Mouse (Mus musculus): ENCODE data around the gene Klhl29. TPM values are rescaled to one million over a fixed set of nuclear protein-coding genes. Genes with fewer than 3 reads are reported as not detected.

The Klhl29 gene
- polyA plus RNA-seq, 1 experiment from 2014 or later = 3.4 TPM

- WGBS = 67% methylated on average over 2 of the region's 2 CpGs
- no peaks in the 10 kb centered on the region for H3K36me3 ChIP-seq (replicated peaks)
These were observed 92.9 kb downstream of the Klhl29 start for GRCm38 (mm10) chr12:5282611-5283010.

GRCm38 (mm10) chr12:5279873-5280272 lies 95.6 kb downstream of the Klhl29 start:
- ATAC-seq (ENCODE audit: low FRiP score) = no peak
- H3K9ac ChIP-seq = no peak overlapping the region
- 52% methylated on average over 1 of the region's 1 CpGs for WGBS
- H3K4me1 ChIP-seq = peaks cover 19% of the 10 kb centered on the region
- H3K36me3 ChIP-seq (replicated peaks) = no peaks in the 10 kb centered on the region
- no peaks in the 10 kb centered on the region for H3K9me3 ChIP-seq
- no peaks in the 10 kb centered on the region; the same call in 1 of the 2 replicates for H3K27me3 ChIP-seq
- H3K4me3 ChIP-seq (replicated peaks) = no peak overlapping the region
- H3K27ac ChIP-seq = no peak overlapping the region
- no peak overlapping the region for H3K4me2 ChIP-seq

More at GRCm38 (mm10) chr12:5282611-5283010, 92.9 kb downstream of the Klhl29 start:
- no peak overlapping the region for H3K9ac ChIP-seq
- H3K4me3 ChIP-seq (replicated peaks) = no peak overlapping the region
- no peak overlapping the region for H3K4me2 ChIP-seq
- no peak overlapping the region for H3K27ac ChIP-seq
- H3K27me3 ChIP-seq = no peaks in the 10 kb centered on the region; the same call in 1 of the 2 replicates
- H3K4me1 ChIP-seq = peaks cover 5% of the 10 kb centered on the region; the same call in 1 of the 2 replicates
- no peak for ATAC-seq (ENCODE audit: low FRiP score)
- no peaks in the 10 kb centered on the region for H3K9me3 ChIP-seq

GRCm38 (mm10) chr12:5277028-5277427 lies 98.5 kb downstream of the Klhl29 start:
- no peak overlapping the region for H3K27ac ChIP-seq
- H3K4me1 ChIP-seq = peaks cover 26% of the 10 kb centered on the region
- H3K36me3 ChIP-seq (replicated peaks) = no peaks in the 10 kb centered on the region
- H3K9me3 ChIP-seq = no peaks in the 10 kb centered on the region
- H3K4me3 ChIP-seq (replicated peaks) = no peak overlapping the region
- H3K4me2 ChIP-seq = no peak overlapping the region
- 88% methylated on average over 9 of the region's 9 CpGs for WGBS
- no peak for ATAC-seq (ENCODE audit: low FRiP score)
- no peak overlapping the region for H3K9ac ChIP-seq
- no peaks in the 10 kb centered on the region; the same call in 1 of the 2 replicates for H3K27me3 ChIP-seq

- 44% methylated on average over 6 of the region's 6 CpGs for WGBS
- Histone ChIP-seq H3K4me3 (replicated peaks) (no peak overlapping the region), H3K9ac (no peak overlapping the region), H3K9me3 (no peaks in the 10 kb centered on the region), H3K27me3 (no peaks in the 10 kb centered on the region; the same call in 1 of the 2 replicates), H3K4me1 (peaks cover 26% of the 10 kb centered on the region), H3K4me2 (no peak overlapping the region), H3K27ac (0 out of 2 replicates have a peak overlapping the region, but pooled peaks have one; percentile 43), H3K36me3 (replicated peaks) (no peaks in the 10 kb centered on the region)
- peak; percentile 60; the same call in 1 of the 2 replicates for ATAC-seq (ENCODE audit: low FRiP score)
These were observed 100.0 kb downstream of the Klhl29 start for GRCm38 (mm10) chr12:5275507-5275936.

- no peak overlapping the region for H3K4me2 ChIP-seq
- no peaks in the 10 kb centered on the region for H3K36me3 ChIP-seq (replicated peaks)
- peaks cover 30% of the 10 kb centered on the region for H3K4me1 ChIP-seq
- no peak overlapping the region for H3K9ac ChIP-seq
- peak; percentile 52; the same call in 1 of the 2 replicates for ATAC-seq (ENCODE audit: low FRiP score)
- no peaks in the 10 kb centered on the region; the same call in 1 of the 2 replicates for H3K27me3 ChIP-seq
- peak overlapping the region; percentile 43 for H3K27ac ChIP-seq
- H3K4me3 ChIP-seq (replicated peaks) = no peak overlapping the region
- no peaks in the 10 kb centered on the region for H3K9me3 ChIP-seq
- WGBS = 54% methylated on average over 8 of the region's 8 CpGs
These were observed 101.0 kb downstream of the Klhl29 start for GRCm38 (mm10) chr12:5274519-5274944.

- ATAC-seq (ENCODE audit: low FRiP score) = no peak
These were observed 102.0 kb downstream of the Klhl29 start for GRCm38 (mm10) chr12:5273316-5274047.

GRCm38 (mm10) chr12:5270527-5270926 lies 105.0 kb downstream of the Klhl29 start:
- no peak overlapping the region for H3K4me2 ChIP-seq
- H3K4me3 ChIP-seq (replicated peaks) = no peak overlapping the region
- H3K9me3 ChIP-seq = no peaks in the 10 kb centered on the region
- no peak for ATAC-seq (ENCODE audit: low FRiP score)
- peaks cover 55% of the 10 kb centered on the region for H3K4me1 ChIP-seq
- H3K9ac ChIP-seq = no peak overlapping the region
- 88% methylated on average over 3 of the region's 3 CpGs for WGBS
- no peaks in the 10 kb centered on the region for H3K36me3 ChIP-seq (replicated peaks)
- H3K27ac ChIP-seq = peak overlapping the region; percentile 53; the same call in 1 of the 2 replicates
- H3K27me3 ChIP-seq = no peaks in the 10 kb centered on the region

More at GRCm38 (mm10) chr12:5273316-5274047, 102.0 kb downstream of the Klhl29 start:
- Histone ChIP-seq H3K27me3 (no peaks in the 10 kb centered on the region; the same call in 1 of the 2 replicates), H3K4me3 (replicated peaks) (no peak overlapping the region), H3K4me2 (no peak overlapping the region), H3K4me1 (peaks cover 40% of the 10 kb centered on the region), H3K36me3 (replicated peaks) (no peaks in the 10 kb centered on the region), H3K27ac (no peak overlapping the region), H3K9ac (no peak overlapping the region), H3K9me3 (no peaks in the 10 kb centered on the region)
- 84% methylated on average over 4 of the region's 4 CpGs for WGBS

- no peaks in the 10 kb centered on the region for H3K9me3 ChIP-seq
- no peak overlapping the region for H3K4me3 ChIP-seq (replicated peaks)
- no peak for ATAC-seq (ENCODE audit: low FRiP score)
- H3K27me3 ChIP-seq = no peaks in the 10 kb centered on the region
- no peaks in the 10 kb centered on the region for H3K36me3 ChIP-seq (replicated peaks)
- H3K27ac ChIP-seq = peak overlapping the region; percentile 53; the same call in 1 of the 2 replicates
- 61% methylated on average over 9 of the region's 9 CpGs for WGBS
- no peak overlapping the region for H3K4me2 ChIP-seq
- no peak overlapping the region for H3K9ac ChIP-seq
- peaks cover 49% of the 10 kb centered on the region for H3K4me1 ChIP-seq
These were observed 105.5 kb downstream of the Klhl29 start for GRCm38 (mm10) chr12:5269936-5270335.

- 64% methylated on average over 7 of the region's 7 CpGs for WGBS
- Histone ChIP-seq H3K27me3 (no peaks in the 10 kb centered on the region), H3K4me3 (replicated peaks) (no peak overlapping the region), H3K27ac (no peak overlapping the region), H3K4me1 (peaks cover 41% of the 10 kb centered on the region), H3K9ac (no peak overlapping the region), H3K36me3 (replicated peaks) (no peaks in the 10 kb centered on the region), H3K4me2 (no peak overlapping the region), H3K9me3 (no peaks in the 10 kb centered on the region)
- ATAC-seq (ENCODE audit: low FRiP score) = no peak
These were observed 106.4 kb downstream of the Klhl29 start for GRCm38 (mm10) chr12:5269061-5269460.

GRCm38 (mm10) chr12:5268188-5268612 lies 107.3 kb downstream of the Klhl29 start:
- H3K36me3 ChIP-seq (replicated peaks) = no peaks in the 10 kb centered on the region
- H3K9me3 ChIP-seq = no peaks in the 10 kb centered on the region
- H3K4me1 ChIP-seq = peaks cover 41% of the 10 kb centered on the region
- WGBS = 10% methylated on average over 9 of the region's 9 CpGs
- H3K9ac ChIP-seq = no peak overlapping the region
- no peak overlapping the region for H3K4me3 ChIP-seq (replicated peaks)
- H3K27ac ChIP-seq = peak overlapping the region; percentile 80
- H3K4me2 ChIP-seq = peak overlapping the region; percentile 31
- no peaks in the 10 kb centered on the region for H3K27me3 ChIP-seq
- peak; percentile 77 for ATAC-seq (ENCODE audit: low FRiP score)

- no peaks in the 10 kb centered on the region for H3K9me3 ChIP-seq
- H3K4me2 ChIP-seq = peak overlapping the region; percentile 31
- peaks cover 41% of the 10 kb centered on the region for H3K4me1 ChIP-seq
- no peak overlapping the region for H3K9ac ChIP-seq
- no peaks in the 10 kb centered on the region for H3K27me3 ChIP-seq
- 38% methylated on average over 9 of the region's 9 CpGs for WGBS
- ATAC-seq (ENCODE audit: low FRiP score) = peak; percentile 33
- peak overlapping the region; percentile 80 for H3K27ac ChIP-seq
- no peaks in the 10 kb centered on the region for H3K36me3 ChIP-seq (replicated peaks)
- no peak overlapping the region for H3K4me3 ChIP-seq (replicated peaks)
These were observed 108.0 kb downstream of the Klhl29 start for GRCm38 (mm10) chr12:5267271-5268187.

GRCm38 (mm10) chr12:5266773-5267172 lies 108.7 kb downstream of the Klhl29 start:
- Histone ChIP-seq H3K27me3 (no peaks in the 10 kb centered on the region), H3K4me2 (no peak overlapping the region), H3K36me3 (replicated peaks) (no peaks in the 10 kb centered on the region), H3K9me3 (no peaks in the 10 kb centered on the region), H3K4me1 (peaks cover 41% of the 10 kb centered on the region), H3K4me3 (replicated peaks) (no peak overlapping the region), H3K27ac (no peak overlapping the region), H3K9ac (no peak overlapping the region)
- WGBS = 83% methylated on average over 4 of the region's 4 CpGs
- no peak for ATAC-seq (ENCODE audit: low FRiP score)

All from forebrain, embryonic 12.5 days (tissue).